Mouse (Mus musculus): Measurements from ENCODE around the gene 5031410I06Rik. TPM values are rescaled to one million over a fixed set of nuclear protein-coding genes. Genes with fewer than 3 reads are reported as not detected.
"Not testable (repeated sequence)": the region's sequence is repeated elsewhere in the genome, so short reads cannot be mapped to it uniquely, and the experiment has no call there.

5031410I06Rik gene
- polyA plus RNA-seq (2017; shearing (Covaris generic)), result not detected

DNA sequence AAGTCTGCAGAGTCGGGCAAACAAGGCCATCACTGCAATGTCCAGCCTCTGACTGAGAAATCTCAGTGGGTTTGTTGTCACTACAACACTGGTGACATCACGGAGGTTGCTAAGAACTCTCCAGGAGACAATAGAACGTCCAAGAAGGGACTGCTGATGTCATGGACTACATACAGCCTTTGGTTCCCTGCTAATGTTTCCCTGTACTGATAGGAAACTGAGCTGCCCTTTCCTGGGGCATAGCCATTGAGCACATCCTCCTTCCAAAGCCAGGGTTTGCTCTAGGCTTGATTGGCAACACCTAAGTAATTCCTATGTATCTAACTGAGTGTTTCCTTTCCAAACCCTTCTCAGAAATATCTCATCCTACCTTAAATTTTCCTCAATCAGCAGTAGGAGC, at the start of gene 5031410I06Rik:
Gene 5031410I06Rik (minus strand): TSS at position 101 of the 400 bp plus-strand sequence.
- not testable (repeated sequence) for ATAC-seq

DNA sequence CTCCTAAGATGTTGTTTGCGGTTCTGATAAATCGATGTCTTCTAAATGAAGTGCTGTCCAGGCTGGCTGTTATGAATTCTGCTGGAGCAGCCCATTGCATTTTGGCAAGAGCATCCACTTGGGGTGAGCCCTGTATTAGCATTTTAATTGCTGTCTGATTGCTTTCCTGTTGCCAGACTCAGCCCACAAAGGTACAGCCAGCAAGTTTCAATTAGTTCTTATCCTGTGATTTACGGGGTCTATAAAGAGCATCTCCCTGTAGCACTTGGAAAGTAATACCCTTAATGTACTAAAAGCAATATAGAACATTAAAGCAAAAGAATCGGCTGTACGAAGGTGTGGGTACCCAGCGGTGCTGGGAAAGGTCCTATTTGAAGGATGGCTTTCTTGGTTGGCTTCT, 37.7 kb upstream of the 5031410I06Rik start:
- ATAC-seq, result no peak

DNA sequence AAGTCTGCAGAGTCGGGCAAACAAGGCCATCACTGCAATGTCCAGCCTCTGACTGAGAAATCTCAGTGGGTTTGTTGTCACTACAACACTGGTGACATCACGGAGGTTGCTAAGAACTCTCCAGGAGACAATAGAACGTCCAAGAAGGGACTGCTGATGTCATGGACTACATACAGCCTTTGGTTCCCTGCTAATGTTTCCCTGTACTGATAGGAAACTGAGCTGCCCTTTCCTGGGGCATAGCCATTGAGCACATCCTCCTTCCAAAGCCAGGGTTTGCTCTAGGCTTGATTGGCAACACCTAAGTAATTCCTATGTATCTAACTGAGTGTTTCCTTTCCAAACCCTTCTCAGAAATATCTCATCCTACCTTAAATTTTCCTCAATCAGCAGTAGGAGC, 16.2 kb upstream of the 5031410I06Rik start, which contains the start of gene Gm10220:
Gene Gm10220 (minus strand): TSS at position 101 of the 400 bp plus-strand sequence.
- ATAC-seq, result not testable (repeated sequence)

DNA sequence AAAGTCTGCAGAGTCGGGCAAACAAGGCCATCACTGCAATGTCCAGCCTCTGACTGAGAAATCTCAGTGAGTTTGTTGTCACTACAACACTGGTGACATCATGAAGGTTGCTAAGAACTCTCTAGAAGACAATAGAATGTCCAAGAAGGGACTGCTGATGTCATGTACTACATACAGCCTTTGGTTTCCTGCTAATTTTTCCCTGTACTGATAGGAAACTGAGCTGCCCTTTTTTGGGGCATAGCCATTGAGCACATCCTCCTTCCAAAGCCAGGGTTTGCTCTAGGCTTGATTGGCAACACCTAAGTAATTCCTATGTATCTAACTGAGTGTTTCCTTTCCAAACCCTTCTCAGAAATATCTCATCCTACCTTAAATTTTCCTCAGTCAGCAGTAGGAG, 16.0 kb downstream of the 5031410I06Rik start, which contains the start of gene Gm10471:
Gene Gm10471 (minus strand): TSS at position 101 of the 400 bp plus-strand sequence.
- ATAC-seq, result not testable (repeated sequence)

DNA sequence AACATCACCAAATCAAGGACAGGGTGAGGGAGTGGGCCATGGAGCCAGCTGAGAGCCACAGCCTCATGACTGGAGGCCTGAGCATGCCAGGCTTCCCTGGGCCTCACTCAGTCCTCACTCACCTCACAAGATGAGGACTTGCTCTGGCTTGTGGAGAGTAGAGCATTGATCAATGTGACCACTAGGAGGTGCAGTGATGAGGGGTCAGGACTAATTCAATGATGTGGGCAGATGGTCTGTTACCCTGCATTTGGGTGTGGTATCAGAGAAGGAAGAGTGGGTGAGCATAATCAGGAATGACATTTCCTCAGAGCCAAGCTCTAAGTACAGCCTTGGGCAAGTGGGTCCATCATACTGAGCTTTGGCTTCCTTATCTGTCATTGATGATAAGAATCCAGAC, 26.1 kb downstream of the 5031410I06Rik start:
- not testable (repeated sequence) for ATAC-seq

DNA sequence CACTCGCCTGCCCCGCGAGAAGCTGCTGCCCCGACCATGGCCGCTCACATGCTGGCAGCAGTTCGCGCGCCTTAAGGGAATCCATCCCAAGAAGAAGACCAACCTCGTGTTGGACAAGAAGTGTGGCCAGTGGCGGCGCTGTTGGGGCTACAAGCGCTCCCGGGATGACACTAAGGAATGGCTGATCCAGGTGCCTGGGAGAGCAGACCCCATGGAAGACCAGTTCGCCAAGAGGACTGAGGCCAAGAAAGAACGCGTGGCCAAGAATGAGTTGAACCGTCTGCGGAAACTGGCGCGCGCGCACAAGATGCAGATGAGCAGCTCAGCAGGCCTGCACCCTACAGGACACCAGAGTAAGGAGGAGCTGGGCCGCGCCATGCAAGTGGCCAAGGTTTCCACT, 34.4 kb downstream of the 5031410I06Rik start:
- ATAC-seq, result no peak

DNA sequence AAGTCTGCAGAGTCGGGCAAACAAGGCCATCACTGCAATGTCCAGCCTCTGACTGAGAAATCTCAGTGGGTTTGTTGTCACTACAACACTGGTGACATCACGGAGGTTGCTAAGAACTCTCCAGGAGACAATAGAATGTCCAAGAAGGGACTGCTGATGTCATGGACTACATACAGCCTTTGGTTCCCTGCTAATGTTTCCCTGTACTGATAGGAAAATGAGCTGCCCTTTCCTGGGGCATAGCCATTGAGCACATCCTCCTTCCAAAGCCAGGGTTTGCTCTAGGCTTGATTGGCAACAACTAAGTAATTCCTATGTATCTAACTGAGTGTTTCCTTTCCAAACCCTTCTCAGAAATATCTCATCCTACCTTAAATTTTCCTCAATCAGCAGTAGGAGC, 46.7 kb downstream of the 5031410I06Rik start, which contains the start of gene Gm7347:
Gene Gm7347 (minus strand): TSS at position 101 of the 400 bp plus-strand sequence.
- not testable (repeated sequence) for ATAC-seq

Other genes starting within 250 kb of the 5031410I06Rik start
- not detected for gene Gm21663, start 163.0 kb downstream of the 5031410I06Rik start, polyA plus RNA-seq (2017; shearing (Covaris generic))
- gene Gm21671, start 150.9 kb downstream of the 5031410I06Rik start, polyA plus RNA-seq (2017; shearing (Covaris generic)), result not detected
- not detected for gene Gm21680, start 132.7 kb downstream of the 5031410I06Rik start, polyA plus RNA-seq (2017; shearing (Covaris generic))
- not detected for gene Gm21698, start 116.7 kb downstream of the 5031410I06Rik start, polyA plus RNA-seq (2017; shearing (Covaris generic))
- not detected for gene Gm1979, start 100.6 kb downstream of the 5031410I06Rik start, polyA plus RNA-seq (2017; shearing (Covaris generic))
- not detected for gene Gm5862, start 82.4 kb downstream of the 5031410I06Rik start, polyA plus RNA-seq (2017; shearing (Covaris generic))
- not detected for gene Speer4a, start 65.8 kb downstream of the 5031410I06Rik start, polyA plus RNA-seq (2017; shearing (Covaris generic))
- not detected for gene Gm7347, start 46.8 kb downstream of the 5031410I06Rik start, polyA plus RNA-seq (2017; shearing (Covaris generic))
- gene Gm10471, start 16.1 kb downstream of the 5031410I06Rik start, polyA plus RNA-seq (2017; shearing (Covaris generic)), result not detected
- not detected for gene Gm10220, start 16.1 kb upstream of the 5031410I06Rik start, polyA plus RNA-seq (2017; shearing (Covaris generic))
- gene Gm7361, start 152.3 kb upstream of the 5031410I06Rik start, polyA plus RNA-seq (2017; shearing (Covaris generic)), result not detected